Mouse (Mus musculus) thymus, adult 2 months (tissue): ENCODE measurements around the gene Vdr. TPM values are rescaled to one million over a fixed set of nuclear protein-coding genes. Genes with fewer than 3 reads are reported as not detected.

Experiments
- DNase-seq: peaks from one replicate; pipeline ENCODE4 v3.0.0; 2021
- H3K27ac ChIP-seq: fragments of 200-500 bp; 2 replicates; pipeline ENCODE4 v1.5.1; 2012; ENCODE audit warnings: low read length, control low read depth; ENCODE audit not compliant: control insufficient read depth, insufficient read depth
- H3K27me3 ChIP-seq: fragments of 200-500 bp; 2 replicates; pipeline ENCODE4 v1.6.1; 2012; ENCODE audit warnings: mild to moderate bottlenecking, low read length, moderate library complexity, mixed read lengths; ENCODE audit not compliant: control insufficient read depth, insufficient read depth
- H3K36me3 ChIP-seq: fragments of 200-500 bp; 2 replicates; pipeline ENCODE4 v1.6.1; 2012; ENCODE audit warnings: mild to moderate bottlenecking, low read length, moderate library complexity; ENCODE audit not compliant: control insufficient read depth, insufficient read depth
- H3K4me1 ChIP-seq: fragments of 200-500 bp; replicated peaks from 2 replicates; pipeline ENCODE4 v1.6.1; 2012; ENCODE audit warnings: low read length; ENCODE audit not compliant: control insufficient read depth, insufficient read depth
- H3K4me3 ChIP-seq: fragments of 200-500 bp; 2 replicates; pipeline ENCODE4 v1.5.1; 2012; ENCODE audit warnings: mild to moderate bottlenecking, low read length, control low read depth, moderate library complexity; ENCODE audit not compliant: control insufficient read depth, insufficient read depth
- CTCF ChIP-seq: fragments of 200-500 bp; IDR thresholded peaks from 2 replicates; pipeline ENCODE4 v1.5.1; 2012; ENCODE audit warnings: mild to moderate bottlenecking, control low read depth, low read length, moderate library complexity, borderline replicate concordance; ENCODE audit not compliant: control insufficient read depth, poor library complexity, insufficient read depth; ENCODE audit errors: extremely low read depth
- POLR2A ChIP-seq: fragments of 200-500 bp; IDR thresholded peaks from 2 replicates; pipeline ENCODE4 v1.6.1; 2012; ENCODE audit warnings: mild to moderate bottlenecking, low read length, control low read depth, moderate library complexity; ENCODE audit not compliant: control insufficient read depth, poor library complexity, insufficient read depth; ENCODE audit errors: extremely low read depth
- WGBS: fragments of 180-500 bp; shearing (Covaris S2); methylation state at CpG from one replicate; pipeline ENCODE4 v1.1.7; 2018; 5-methylcytosine and 5-hydroxymethylcytosine counted together
- polyA plus RNA-seq: library from polyadenylated mRNA; depleted of rRNA; stranded (reverse); fragments of >200 nt; gene quantifications from 2 replicates; pipeline ENCODE4 v1.2.3, GENCODE M21; 2012; rRNA removed

Gene Vdr
- polyA plus RNA-seq, 1 experiment = 6.2 TPM

- WGBS = 95% methylated on average over 5 of the region's 5 CpGs
- no peaks in the 10 kb centered on the region for H3K27me3 ChIP-seq
- TF ChIP-seq CTCF = no peak
- H3K36me3 ChIP-seq = peaks cover 67% of the 10 kb centered on the region
- DNase-seq = no peak
- H3K4me3 ChIP-seq = no peak overlapping the region
- peaks cover 19% of the 10 kb centered on the region for H3K4me1 ChIP-seq
- no peak overlapping the region for H3K27ac ChIP-seq
Measured at GRCm38 (mm10) chr15:97810399-97810798, 100.0 kb downstream of the Vdr start.

- TF ChIP-seq CTCF (no peak), POLR2A (no peak)
- peaks cover 71% of the 10 kb centered on the region for H3K36me3 ChIP-seq
- H3K27ac ChIP-seq = no peak overlapping the region
- no peak overlapping the region for H3K4me3 ChIP-seq
- WGBS = 93% methylated on average over 5 of the region's 5 CpGs
- H3K4me1 ChIP-seq = peaks cover 15% of the 10 kb centered on the region
- no peak for DNase-seq
- H3K27me3 ChIP-seq = no peaks in the 10 kb centered on the region
Measured at GRCm38 (mm10) chr15:97809942-97810341, 100.5 kb downstream of the Vdr start.

GRCm38 (mm10) chr15:97809206-97809605, 101.2 kb downstream of the Vdr start:
- H3K4me1 ChIP-seq = peaks cover 9% of the 10 kb centered on the region
- H3K27me3 ChIP-seq = no peaks in the 10 kb centered on the region
- H3K27ac ChIP-seq = no peak overlapping the region
- no peak for DNase-seq
- H3K36me3 ChIP-seq = peaks cover 77% of the 10 kb centered on the region
- no peak overlapping the region for H3K4me3 ChIP-seq
- 98% methylated on average over 14 of the region's 14 CpGs for WGBS
- TF ChIP-seq CTCF (no peak), POLR2A (no peak)

- no peaks in the 10 kb centered on the region for H3K27me3 ChIP-seq
Measured at GRCm38 (mm10) chr15:97808532-97808931, 101.9 kb downstream of the Vdr start.

GRCm38 (mm10) chr15:97807867-97808266, 102.6 kb downstream of the Vdr start:
- no peak for DNase-seq
- peaks cover 77% of the 10 kb centered on the region for H3K36me3 ChIP-seq
- WGBS = 95% methylated on average over 12 of the region's 12 CpGs
- no peak overlapping the region for H3K27ac ChIP-seq
- no peak for TF ChIP-seq CTCF
- TF ChIP-seq POLR2A = no peak
- H3K4me3 ChIP-seq = no peak overlapping the region
- H3K27me3 ChIP-seq = no peaks in the 10 kb centered on the region
- no peaks in the 10 kb centered on the region for H3K4me1 ChIP-seq

More at GRCm38 (mm10) chr15:97808532-97808931, 101.9 kb downstream of the Vdr start:
- no peak for DNase-seq
- WGBS = 97% methylated on average over 14 of the region's 14 CpGs
- Histone ChIP-seq H3K4me1 (peaks cover 3% of the 10 kb centered on the region), H3K36me3 (peaks cover 74% of the 10 kb centered on the region), H3K4me3 (no peak overlapping the region), H3K27ac (no peak overlapping the region)
- TF ChIP-seq CTCF (no peak), POLR2A (no peak)

Other genes starting within 250 kb of the Vdr start
- 5.6 and 6.0 TPM in 2 replicates for gene Rpap3, start 204.8 kb downstream of the Vdr start, polyA plus RNA-seq
- gene Endou, start 179.3 kb downstream of the Vdr start, polyA plus RNA-seq = 276 and 294 TPM in 2 replicates
- gene Rapgef3, start 142.7 kb downstream of the Vdr start, polyA plus RNA-seq = 276 and 278 TPM in 2 replicates
- 62.1 and 62.8 TPM in 2 replicates for gene Slc48a1, start 132.1 kb downstream of the Vdr start, polyA plus RNA-seq
- 827 and 963 TPM in 2 replicates for gene Hdac7, start 66.1 kb downstream of the Vdr start, polyA plus RNA-seq
- 38.4 and 40.0 TPM in 2 replicates for gene Tmem106c, start 53.6 kb upstream of the Vdr start, polyA plus RNA-seq
- 0.32 and 0.47 TPM in 2 replicates for gene Col2a1, start 94.1 kb upstream of the Vdr start, polyA plus RNA-seq
- 24.3 and 44.9 TPM in 2 replicates for gene Pfkm, start 182.0 kb upstream of the Vdr start, polyA plus RNA-seq
- 42.5 and 43.6 TPM in 2 replicates for gene Senp1, start 183.1 kb upstream of the Vdr start, polyA plus RNA-seq